Mouse (Mus musculus) thymus, adult 2 months (tissue): ENCODE results near the gene Hoxb7. TPM values are rescaled to one million over a fixed set of nuclear protein-coding genes. Genes with fewer than 3 reads are reported as not detected.

Source experiments
- DNase-seq: peaks from one replicate; pipeline ENCODE4 v3.0.0; 2021
- H3K27ac ChIP-seq: fragments of 200-500 bp; 2 replicates; pipeline ENCODE4 v1.5.1; 2012; ENCODE audit warnings: low read length, control low read depth; ENCODE audit not compliant: control insufficient read depth, insufficient read depth
- H3K27me3 ChIP-seq: fragments of 200-500 bp; 2 replicates; pipeline ENCODE4 v1.6.1; 2012; ENCODE audit warnings: mild to moderate bottlenecking, low read length, moderate library complexity, mixed read lengths; ENCODE audit not compliant: control insufficient read depth, insufficient read depth
- H3K36me3 ChIP-seq: fragments of 200-500 bp; 2 replicates; pipeline ENCODE4 v1.6.1; 2012; ENCODE audit warnings: mild to moderate bottlenecking, low read length, moderate library complexity; ENCODE audit not compliant: control insufficient read depth, insufficient read depth
- H3K4me1 ChIP-seq: fragments of 200-500 bp; replicated peaks from 2 replicates; pipeline ENCODE4 v1.6.1; 2012; ENCODE audit warnings: low read length; ENCODE audit not compliant: control insufficient read depth, insufficient read depth
- H3K4me3 ChIP-seq: fragments of 200-500 bp; 2 replicates; pipeline ENCODE4 v1.5.1; 2012; ENCODE audit warnings: mild to moderate bottlenecking, low read length, control low read depth, moderate library complexity; ENCODE audit not compliant: control insufficient read depth, insufficient read depth
- CTCF ChIP-seq: fragments of 200-500 bp; IDR thresholded peaks from 2 replicates; pipeline ENCODE4 v1.5.1; 2012; ENCODE audit warnings: mild to moderate bottlenecking, control low read depth, low read length, moderate library complexity, borderline replicate concordance; ENCODE audit not compliant: control insufficient read depth, poor library complexity, insufficient read depth; ENCODE audit errors: extremely low read depth
- POLR2A ChIP-seq: fragments of 200-500 bp; IDR thresholded peaks from 2 replicates; pipeline ENCODE4 v1.6.1; 2012; ENCODE audit warnings: mild to moderate bottlenecking, low read length, control low read depth, moderate library complexity; ENCODE audit not compliant: control insufficient read depth, poor library complexity, insufficient read depth; ENCODE audit errors: extremely low read depth
- WGBS: fragments of 180-500 bp; shearing (Covaris S2); methylation state at CpG from one replicate; pipeline ENCODE4 v1.1.7; 2018; 5-methylcytosine and 5-hydroxymethylcytosine counted together
- polyA plus RNA-seq: library from polyadenylated mRNA; depleted of rRNA; stranded (reverse); fragments of >200 nt; gene quantifications from 2 replicates; pipeline ENCODE4 v1.2.3, GENCODE M21; 2012

Gene Hoxb7
- polyA plus RNA-seq, 1 experiment = 0.09 TPM

DNA sequence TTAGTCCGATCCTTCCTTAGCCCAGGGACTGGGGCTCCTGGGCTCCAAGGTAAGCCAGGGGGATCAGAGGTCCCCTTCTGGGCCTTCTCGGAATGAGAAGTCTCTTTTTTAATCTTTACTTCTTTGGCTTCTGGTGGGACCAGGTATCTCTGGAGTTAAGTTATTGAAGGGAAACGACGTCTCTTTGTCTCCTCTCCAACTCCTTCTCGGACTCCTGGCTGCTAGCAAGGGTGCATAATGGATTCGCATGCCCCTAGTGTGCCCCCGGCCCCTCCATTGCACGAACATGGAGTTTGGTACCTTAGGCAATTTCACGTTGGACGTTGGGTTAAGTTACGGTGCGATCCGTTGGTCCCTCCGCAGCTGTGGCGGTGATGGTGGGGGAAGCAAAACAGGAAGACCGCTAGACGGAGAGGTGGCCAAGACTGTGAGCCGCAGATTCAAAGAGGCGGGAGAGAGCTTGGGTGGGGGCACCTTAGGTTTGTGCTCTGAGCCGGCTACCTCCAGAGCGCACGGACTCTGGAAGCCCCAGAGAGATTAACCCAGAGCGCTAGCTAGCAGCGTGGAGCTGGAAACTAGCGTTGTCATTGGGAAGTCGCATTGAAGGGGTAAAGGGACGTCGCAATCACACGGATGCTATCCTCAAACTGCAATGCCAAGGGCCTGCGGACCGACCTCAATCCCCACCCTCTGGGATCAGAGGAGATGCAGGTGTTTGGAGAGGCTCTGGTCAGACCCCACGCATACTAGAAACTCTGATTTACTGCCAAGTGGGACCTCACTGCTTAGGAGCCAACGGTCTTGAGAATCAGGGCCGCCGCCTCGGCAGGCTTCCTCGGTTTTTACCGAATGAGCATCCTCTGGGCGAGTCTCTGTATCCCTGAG is 31.1 kb upstream of the Hoxb7 start:
- DNase-seq = no peak
- Histone ChIP-seq H3K27ac (no peak overlapping the region), H3K36me3 (no peaks in the 10 kb centered on the region), H3K27me3 (peaks cover 34% of the 10 kb centered on the region), H3K4me1 (no peaks in the 10 kb centered on the region), H3K4me3 (no peak overlapping the region)
- TF ChIP-seq POLR2A = no peak
- TF ChIP-seq CTCF = no peak
- 7% methylated on average over 39 of the region's 39 CpGs for WGBS

DNA sequence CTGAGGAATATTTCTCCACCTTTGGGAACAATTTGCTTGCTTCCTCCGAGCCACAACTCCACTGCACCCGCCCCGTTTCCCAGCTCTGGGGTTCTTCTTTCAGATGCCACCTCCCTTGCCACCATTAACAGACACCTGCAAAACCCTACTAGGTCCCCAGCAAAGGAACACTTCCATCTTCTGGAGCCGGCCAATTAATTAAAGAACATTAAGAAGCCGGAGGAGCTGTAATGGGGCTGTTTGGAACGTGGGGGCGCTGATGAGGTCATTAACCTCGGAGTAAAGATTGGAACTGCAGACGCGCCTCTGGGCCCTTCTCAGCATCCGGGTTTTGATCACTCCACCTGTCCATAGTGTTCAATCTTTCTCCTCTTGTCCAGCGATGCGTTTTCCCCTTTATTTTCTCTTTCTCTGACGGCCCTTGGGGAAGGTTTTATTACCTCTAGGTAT is 30.4 kb upstream of the Hoxb7 start:
- H3K4me3 ChIP-seq = no peak overlapping the region
- H3K4me1 ChIP-seq = no peaks in the 10 kb centered on the region
- WGBS = 21% methylated on average over 14 of the region's 14 CpGs
- peaks cover 31% of the 10 kb centered on the region for H3K27me3 ChIP-seq
- DNase-seq = no peak
- H3K27ac ChIP-seq = no peak overlapping the region
- H3K36me3 ChIP-seq = no peaks in the 10 kb centered on the region
- TF ChIP-seq CTCF (no peak), POLR2A (no peak)

GRCm38 (mm10) chr11:96257141-96257540 is 29.3 kb upstream of the Hoxb7 start:
- Histone ChIP-seq H3K27me3 (peaks cover 26% of the 10 kb centered on the region), H3K36me3 (no peaks in the 10 kb centered on the region), H3K4me1 (no peaks in the 10 kb centered on the region), H3K27ac (no peak overlapping the region), H3K4me3 (no peak overlapping the region)
- 77% methylated on average over 2 of the region's 2 CpGs for WGBS
- DNase-seq = no peak
- TF ChIP-seq POLR2A (no peak), CTCF (no peak)

DNA sequence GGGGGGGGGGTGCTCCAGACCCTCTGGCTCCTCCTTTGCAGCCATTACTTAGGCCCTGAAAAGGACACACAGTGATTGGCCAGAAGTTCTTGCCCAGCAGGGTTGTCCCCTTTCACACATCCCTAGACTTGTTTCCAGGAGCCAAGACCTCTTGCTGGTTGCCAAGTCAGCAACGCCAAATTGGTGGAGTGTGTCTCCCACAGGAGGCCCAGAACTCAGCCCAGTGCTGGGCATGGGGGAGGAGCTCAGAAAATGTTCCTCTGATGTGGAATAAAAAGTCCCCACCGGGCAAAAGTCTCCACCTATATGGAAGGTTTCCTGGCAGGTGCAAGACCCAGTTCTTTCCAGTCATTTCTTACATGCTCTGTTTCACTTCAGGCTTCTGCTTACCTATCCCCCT is 27.4 kb upstream of the Hoxb7 start:
- whole genome bisulfite sequencing = 60% methylated on average over 2 of the region's 2 CpGs
- Histone ChIP-seq H3K36me3 (no peaks in the 10 kb centered on the region), H3K27ac (no peak overlapping the region), H3K4me3 (no peak overlapping the region), H3K27me3 (peaks cover 20% of the 10 kb centered on the region), H3K4me1 (no peaks in the 10 kb centered on the region)
- DNase-seq = no peak
- no peak for TF ChIP-seq CTCF

GRCm38 (mm10) chr11:96259511-96259910 is 26.9 kb upstream of the Hoxb7 start:
- H3K27me3 ChIP-seq = peaks cover 21% of the 10 kb centered on the region
- no peak overlapping the region for H3K4me3 ChIP-seq
- no peaks in the 10 kb centered on the region for H3K36me3 ChIP-seq
- H3K27ac ChIP-seq = no peak overlapping the region
- no peaks in the 10 kb centered on the region for H3K4me1 ChIP-seq
- no peak for DNase-seq
- no peak for TF ChIP-seq CTCF
- TF ChIP-seq POLR2A = no peak
- WGBS = 28% methylated on average over 1 of the region's 1 CpGs

DNA sequence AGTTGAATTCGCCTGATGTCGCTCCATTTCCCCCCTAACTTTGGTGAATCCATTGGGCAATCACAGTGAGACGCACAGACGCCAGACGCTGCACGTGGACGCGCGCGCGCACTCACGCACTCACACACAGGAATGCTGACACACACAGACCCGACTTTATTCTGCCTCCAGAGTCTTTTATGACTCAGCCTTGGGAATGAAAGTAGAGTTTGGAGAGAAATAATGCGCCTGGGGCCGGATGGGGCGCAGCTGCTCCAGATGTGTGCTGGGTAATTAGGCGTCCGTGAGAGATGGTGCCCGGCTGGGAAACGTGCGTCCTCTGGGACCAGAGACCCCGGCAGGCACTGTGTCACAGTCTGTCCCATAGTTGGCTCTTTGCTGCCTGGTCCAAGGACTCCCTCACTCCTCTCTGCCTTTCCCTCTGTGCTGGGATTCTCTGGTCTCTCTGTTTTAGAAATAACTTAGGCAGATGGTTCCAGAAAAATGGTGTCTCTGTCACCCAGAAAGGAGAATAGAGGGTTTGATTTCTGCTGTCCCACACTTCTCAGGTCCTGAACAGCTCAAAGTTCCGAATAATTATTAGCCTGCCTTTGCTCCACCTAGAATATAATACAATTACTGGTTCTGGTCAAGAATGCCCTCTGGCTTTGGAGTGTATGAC is 26.0 kb upstream of the Hoxb7 start:
- Histone ChIP-seq H3K4me1 (no peaks in the 10 kb centered on the region), H3K4me3 (no peak overlapping the region), H3K27ac (no peak overlapping the region), H3K27me3 (peaks cover 22% of the 10 kb centered on the region), H3K36me3 (no peaks in the 10 kb centered on the region)
- WGBS = 40% methylated on average over 23 of the region's 23 CpGs
- DNase-seq = no peak
- TF ChIP-seq POLR2A (no peak), CTCF (no peak)

GRCm38 (mm10) chr11:96261323-96261890 is 25.0 kb upstream of the Hoxb7 start:
- Histone ChIP-seq H3K4me1 (no peaks in the 10 kb centered on the region), H3K36me3 (no peaks in the 10 kb centered on the region), H3K4me3 (no peak overlapping the region), H3K27ac (no peak overlapping the region), H3K27me3 (peaks cover 19% of the 10 kb centered on the region; the same call in 1 of the 2 replicates)
- DNase-seq = peak; percentile 65
- 11% methylated on average over 24 of the region's 24 CpGs for WGBS
- TF ChIP-seq CTCF = peak; percentile 77; the same call in 1 of the 2 replicates
- TF ChIP-seq POLR2A = no peak
